Mouse (Mus musculus): ENCODE data around the gene Kcna2.
A peak's percentile ranks its signal among the peaks of the same experiment; 100 is the strongest.

Gene Kcna2

GRCm38 (mm10) chr3:107150872-107151540 lies 50.1 kb downstream of the Kcna2 start:
- DNase-seq (ENCODE audit: low read depth, low spot score), result peak; percentile 74

- DNase-seq (ENCODE audit: low read depth, low spot score), result peak; percentile 76
Observed at GRCm38 (mm10) chr3:107153772-107154655, 53.1 kb downstream of the Kcna2 start.

- no peak for DNase-seq (ENCODE audit: low read depth, low spot score)
Observed at GRCm38 (mm10) chr3:107158856-107159255, 57.9 kb downstream of the Kcna2 start.

GRCm38 (mm10) chr3:107159418-107159817 lies 58.5 kb downstream of the Kcna2 start:
- DNase-seq (ENCODE audit: low read depth, low spot score), result peak; percentile 72

- peak; percentile 87 for DNase-seq (ENCODE audit: low read depth, low spot score)
Observed at GRCm38 (mm10) chr3:107159859-107160324, 58.9 kb downstream of the Kcna2 start.

GRCm38 (mm10) chr3:107162741-107163140 lies 61.8 kb downstream of the Kcna2 start:
- DNase-seq (ENCODE audit: low read depth, low spot score), result peak; percentile 90
